Mouse (Mus musculus) urinary bladder, postnatal 14 days (tissue): ENCODE data around the gene AU022252.

Experiments used
- DNase-seq: peaks from one replicate; pipeline ENCODE4 v3.0.0; 2021; ENCODE audit warnings: low spot score

AU022252 gene

GRCm38 (mm10) chr4:119244468-119245240 lies 12.1 kb upstream of the AU022252 start:
- DNase-seq, result no peak

GRCm38 (mm10) chr4:119242571-119242970 lies 10.1 kb upstream of the AU022252 start:
- no peak for DNase-seq

GRCm38 (mm10) chr4:119241664-119242063 lies 9.2 kb upstream of the AU022252 start:
- no peak for DNase-seq

- no peak for DNase-seq
Observed at GRCm38 (mm10) chr4:119239181-119239682, 6.7 kb upstream of the AU022252 start.

GRCm38 (mm10) chr4:119238661-119239060 lies 6.1 kb upstream of the AU022252 start:
- DNase-seq, result no peak

DNA sequence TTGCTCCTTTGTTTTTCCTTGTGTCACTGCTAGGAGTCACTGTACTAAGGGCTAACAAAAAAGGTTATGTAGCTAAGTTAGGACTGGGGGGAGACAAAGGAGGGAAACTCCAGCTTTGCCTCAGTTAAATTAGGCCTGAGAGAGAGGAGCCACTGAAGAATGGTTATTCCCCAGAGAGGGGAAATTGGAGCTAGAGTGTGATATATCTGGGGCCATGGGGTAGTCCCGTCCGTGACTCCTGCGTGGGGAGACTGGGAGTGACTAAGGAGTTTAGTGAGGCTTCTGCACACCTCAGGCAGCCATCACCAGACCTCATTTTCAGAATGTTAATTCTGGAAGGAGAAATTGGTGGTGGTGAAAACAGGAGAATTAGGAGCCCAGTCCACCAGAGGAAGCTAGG lies 1.8 kb upstream of the AU022252 start:
- DNase-seq, result no peak

DNA sequence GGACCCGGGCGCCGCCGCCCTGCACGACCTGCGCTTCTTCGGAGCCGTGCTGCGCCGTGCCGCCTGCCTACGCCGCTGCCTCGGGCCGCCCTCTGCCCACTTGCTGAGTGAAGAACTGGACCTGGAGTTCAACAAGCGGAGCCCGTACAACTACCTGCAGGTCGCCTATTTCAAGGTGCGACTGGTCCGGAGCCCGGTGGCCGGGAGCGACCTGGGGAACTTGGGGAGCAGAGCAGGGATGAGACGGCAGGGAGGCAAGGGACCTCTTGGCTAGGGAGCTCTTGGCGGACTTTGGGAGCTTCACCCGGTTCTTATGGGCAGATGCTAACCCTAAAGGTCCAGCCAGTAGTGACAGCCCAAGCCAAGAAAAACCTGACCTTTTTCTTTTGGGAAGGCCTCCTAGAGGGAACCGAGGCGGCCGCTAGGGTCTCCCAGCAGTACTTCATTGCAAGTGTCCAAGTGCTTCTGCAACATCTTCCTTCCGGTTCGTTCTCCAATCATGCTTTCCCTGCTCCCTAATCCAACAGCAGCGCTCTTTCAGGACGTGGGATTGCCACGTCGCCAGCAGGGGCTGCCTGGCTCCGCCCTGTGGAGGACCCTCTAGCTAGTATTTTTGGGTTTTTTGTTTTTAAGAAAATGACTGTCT lies 867 bp upstream of the AU022252 start:
- DNase-seq, result peak; percentile 34

- DNase-seq, result no peak
Observed at GRCm38 (mm10) chr4:119226751-119227150, 5.8 kb downstream of the AU022252 start.

- DNase-seq, result no peak
Observed at GRCm38 (mm10) chr4:119225719-119226118, 6.8 kb downstream of the AU022252 start.

DNA sequence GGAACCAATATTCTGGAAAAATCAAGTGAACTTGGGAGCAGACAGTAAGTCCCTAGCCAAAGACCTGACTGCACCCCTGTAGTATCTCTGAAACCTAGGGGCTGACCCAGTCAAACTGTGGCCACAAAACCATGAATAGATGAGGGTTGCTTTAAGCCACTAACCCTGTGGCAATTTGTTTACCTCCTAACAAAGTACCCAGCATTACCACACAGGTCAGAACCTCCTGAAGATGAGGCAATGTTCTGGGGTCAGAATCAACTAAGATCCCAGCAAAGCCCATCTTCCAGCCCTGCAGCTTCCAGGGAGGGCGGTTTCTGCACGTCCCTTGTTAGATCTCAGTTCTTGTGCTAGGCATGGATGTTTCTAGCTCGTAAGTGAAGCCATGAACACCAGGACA lies 8.0 kb downstream of the AU022252 start:
- no peak for DNase-seq

DNA sequence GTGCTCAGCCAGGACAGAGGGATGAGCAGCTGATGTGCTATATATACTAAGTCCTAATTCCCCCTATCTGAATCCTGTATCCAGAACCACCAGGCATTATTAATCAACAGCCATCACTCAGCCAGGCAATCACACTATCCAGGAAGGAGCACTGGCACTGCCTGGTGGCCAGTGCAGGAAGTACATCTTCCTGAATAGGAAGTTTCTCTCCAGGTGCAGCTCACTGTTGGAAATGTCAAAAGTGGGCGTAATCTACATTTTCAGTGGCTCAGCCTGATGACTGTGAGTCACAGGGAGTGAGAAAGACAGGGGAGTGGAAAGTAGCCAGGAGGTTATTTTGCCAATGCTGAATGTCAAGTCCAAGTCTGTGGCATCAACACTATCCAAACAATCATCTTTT lies 8.8 kb downstream of the AU022252 start:
- peak; percentile 35 for DNase-seq

DNA sequence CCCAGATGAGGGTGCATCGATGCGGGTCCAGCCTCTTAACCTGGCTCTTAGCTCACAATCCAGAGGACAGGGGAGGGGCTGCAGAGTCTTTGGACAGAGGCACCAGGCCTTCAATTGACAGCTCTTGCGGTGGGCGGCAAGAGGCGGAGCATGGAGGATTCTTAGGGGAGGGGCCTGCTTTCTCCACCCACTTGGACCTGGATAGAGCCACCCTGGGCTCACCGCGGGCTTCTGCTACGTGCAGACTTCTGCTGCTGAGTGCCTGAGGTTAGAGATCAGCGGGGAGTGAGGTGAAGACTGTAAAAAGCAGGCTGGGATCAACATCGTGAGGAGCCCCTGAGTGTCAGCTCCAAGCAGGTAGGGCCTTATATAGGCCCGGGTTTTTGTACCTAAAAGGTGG lies 14.3 kb downstream of the AU022252 start, which contains the start of gene Tmem269:
TSS of gene Tmem269 (minus strand) at position 49 of the 400 bp plus-strand sequence.
- DNase-seq, result no peak

- no peak for DNase-seq
Observed at GRCm38 (mm10) chr4:119216667-119217066, 15.8 kb downstream of the AU022252 start.

- peak; percentile 60 for DNase-seq
Observed at GRCm38 (mm10) chr4:119204672-119205071, 27.8 kb downstream of the AU022252 start.

GRCm38 (mm10) chr4:119198105-119198504 lies 34.4 kb downstream of the AU022252 start:
- no peak for DNase-seq

DNA sequence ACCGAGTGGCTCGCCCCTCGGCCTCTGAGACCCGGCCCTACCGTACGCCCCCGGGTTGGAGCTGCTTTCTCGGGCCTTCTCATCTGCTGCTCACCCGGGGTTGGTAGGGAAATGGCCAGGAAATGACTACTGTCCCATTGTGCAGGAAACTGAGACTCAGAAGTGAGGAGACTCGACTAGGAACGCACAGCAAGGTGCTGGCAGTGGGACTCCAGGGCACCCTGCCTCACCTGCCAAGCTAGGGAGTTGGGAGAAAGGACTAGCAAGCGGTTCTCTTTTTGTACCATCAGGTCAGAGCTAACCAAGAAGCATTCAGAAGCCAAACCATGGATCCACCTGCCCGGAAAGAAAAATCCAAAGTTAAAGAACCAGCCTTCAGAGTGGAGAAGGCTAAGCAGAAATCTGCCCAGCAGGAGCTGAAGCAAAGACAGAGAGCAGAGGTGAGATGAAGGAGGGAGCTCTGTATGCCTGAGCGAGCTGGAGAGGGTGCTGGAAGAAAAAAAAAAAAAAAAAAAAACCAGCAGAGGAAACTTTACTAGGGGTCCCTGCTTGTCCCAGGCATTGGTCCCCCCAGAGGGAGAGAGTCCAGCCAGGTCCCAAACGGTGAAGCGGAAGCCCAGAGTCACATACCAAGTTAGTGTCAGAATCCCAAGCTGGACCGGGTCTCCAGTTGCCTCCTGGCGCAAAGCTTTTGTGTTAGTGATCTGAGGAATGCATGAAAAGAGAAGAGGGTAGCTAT lies 36.8 kb downstream of the AU022252 start:
- DNase-seq, result no peak

DNA sequence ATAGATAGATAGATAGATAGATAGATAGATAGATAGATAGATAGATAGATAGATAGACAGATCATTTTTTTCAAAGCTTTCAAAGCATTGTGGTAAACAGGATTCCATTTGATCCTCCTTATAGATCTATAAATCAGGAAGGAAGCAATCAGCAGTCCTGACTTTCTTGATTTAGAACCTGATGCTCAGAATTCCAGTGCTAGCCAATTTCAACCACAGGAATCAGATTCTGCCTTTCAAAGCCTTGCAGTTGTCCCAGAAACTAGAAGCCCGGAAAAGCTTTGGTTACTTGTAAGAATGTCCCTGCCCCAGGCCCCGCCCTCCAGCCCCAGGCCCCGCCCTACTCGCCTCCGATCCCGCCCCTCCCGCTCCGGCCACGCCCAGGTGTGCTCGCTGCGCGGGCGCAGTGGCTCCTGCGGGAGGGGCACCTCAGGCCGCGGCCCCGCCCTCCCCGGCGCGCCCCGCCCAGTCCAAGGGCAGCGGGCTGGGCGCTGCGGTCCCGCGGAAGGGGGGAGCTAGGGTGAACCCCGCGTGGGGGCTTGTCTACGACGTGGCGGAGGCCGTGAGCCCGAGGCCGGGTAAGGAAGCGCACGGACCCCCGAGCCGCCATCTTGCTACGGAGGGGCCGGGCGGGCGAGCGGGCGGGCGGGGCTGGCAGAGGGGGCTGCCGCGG lies 37.5 kb downstream of the AU022252 start, which contains the start of gene Svbp:
TSS of gene Svbp (plus strand) at position 398 of the 673 bp plus-strand sequence.
- DNase-seq, result peak; percentile 92

GRCm38 (mm10) chr4:119192757-119193156 lies 39.8 kb downstream of the AU022252 start:
- DNase-seq, result no peak

- DNase-seq, result no peak
Observed at GRCm38 (mm10) chr4:119191273-119191672, 41.2 kb downstream of the AU022252 start.

DNA sequence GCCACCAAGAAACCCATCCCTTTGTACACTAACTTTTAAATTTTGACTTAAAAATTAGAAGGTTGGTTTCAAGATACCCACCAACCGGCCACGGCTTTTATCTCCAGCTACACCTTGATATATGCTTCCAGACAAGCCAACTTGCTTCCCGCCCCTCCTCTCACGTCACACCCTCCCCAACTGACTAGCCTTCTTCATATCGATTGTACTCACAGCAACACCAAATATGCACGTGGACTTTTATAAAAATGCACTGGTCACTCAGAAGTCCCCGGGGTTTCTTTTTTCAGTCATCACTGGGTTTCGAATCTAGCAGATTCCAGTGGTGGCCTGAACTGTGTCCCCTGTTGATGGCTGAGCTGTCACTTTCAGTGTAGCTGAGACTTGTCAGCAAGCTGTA lies 41.9 kb downstream of the AU022252 start:
- DNase-seq, result no peak

DNA sequence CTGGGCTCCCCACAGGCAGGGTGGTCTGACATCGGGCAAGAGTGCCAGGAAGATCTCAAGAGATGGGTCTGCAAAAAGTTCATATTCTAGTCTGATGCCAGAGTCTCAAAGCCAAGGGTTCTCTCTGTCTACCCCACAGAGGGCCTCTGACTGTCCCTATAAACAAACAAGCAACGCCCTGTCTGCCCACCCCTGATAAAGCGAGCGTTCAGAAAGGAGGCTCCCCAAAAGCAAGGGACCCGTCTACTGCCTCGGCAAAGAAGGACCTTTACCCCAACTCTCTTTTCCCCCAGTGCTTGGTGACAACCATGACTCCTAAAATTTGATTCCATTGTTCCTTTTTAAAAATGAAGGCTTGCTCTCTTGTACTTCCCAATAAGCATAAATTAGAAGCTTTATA lies 42.6 kb downstream of the AU022252 start, which contains the start of gene Ermap:
TSS of gene Ermap (minus strand) at position 148 of the 400 bp plus-strand sequence.
- no peak for DNase-seq

DNA sequence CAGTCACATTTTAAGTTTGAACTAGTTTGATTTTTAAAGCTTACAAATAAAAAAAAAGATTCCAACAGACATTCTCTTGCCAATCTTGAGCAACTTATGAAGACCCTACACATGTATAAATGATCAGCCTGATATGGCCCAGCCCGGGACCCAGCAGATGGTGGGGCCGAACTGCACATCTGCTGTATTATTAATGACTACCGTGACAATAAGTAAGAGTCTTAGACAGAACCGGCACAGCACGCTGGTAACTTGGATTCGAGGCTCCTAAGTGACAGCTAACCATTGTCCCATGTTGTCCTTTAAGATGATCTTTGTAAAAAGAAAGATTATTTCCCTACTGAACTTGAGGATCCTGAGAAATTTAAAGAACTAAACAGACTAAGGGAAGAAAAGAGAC lies 43.1 kb downstream of the AU022252 start:
- DNase-seq, result no peak
